Mouse (Mus musculus): ENCODE data around the gene D6Ertd527e. TPM values are rescaled to one million over a fixed set of nuclear protein-coding genes. Genes with fewer than 3 reads are reported as not detected.
A peak's percentile ranks its signal among the peaks of the same experiment; 100 is the strongest.

Gene D6Ertd527e
- polyA plus RNA-seq, 1 experiment from 2014 or later: 0.25 TPM

DNA sequence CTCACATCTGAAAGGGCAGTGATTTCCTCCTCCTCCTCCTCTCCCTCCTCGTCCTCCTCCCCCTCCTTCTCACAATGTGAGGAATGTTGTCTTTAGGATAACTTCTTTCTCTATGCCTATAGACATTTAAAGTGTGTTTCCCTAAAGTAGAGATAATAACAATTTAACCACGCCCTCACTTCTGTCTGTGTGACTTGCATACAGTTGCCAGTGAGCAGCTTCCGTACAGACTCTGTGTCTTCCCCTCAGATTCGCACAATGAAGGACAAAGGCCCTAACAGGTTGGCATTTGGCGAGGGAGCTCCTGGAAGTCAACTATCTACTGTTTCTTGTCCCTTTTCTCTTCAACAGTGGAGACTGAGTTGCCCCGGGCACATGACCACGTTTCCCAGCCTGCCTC is 45.9 kb downstream of the D6Ertd527e start:
- DNase-seq (ENCODE audit: low spot score): no peak

DNA sequence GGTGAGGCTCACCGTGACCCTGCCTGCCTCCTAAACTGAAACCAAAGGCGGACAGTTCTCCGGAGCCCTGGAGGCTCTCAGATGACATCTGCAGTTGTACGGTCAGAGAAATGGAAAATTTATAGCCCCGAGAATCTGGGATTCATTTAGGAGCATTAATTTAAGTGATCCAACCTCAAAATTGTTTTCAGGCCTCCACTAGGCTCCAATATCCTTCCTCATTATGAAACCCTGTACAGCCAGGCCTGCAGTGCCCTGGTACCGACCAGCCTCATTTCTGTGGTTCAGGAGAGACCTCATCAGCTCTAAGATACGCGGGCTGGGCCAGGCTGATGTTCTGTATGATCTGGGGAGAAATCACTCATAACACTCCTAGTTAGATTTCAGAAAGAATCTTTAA is 46.9 kb downstream of the D6Ertd527e start:
- DNase-seq (ENCODE audit: low spot score): no peak

DNA sequence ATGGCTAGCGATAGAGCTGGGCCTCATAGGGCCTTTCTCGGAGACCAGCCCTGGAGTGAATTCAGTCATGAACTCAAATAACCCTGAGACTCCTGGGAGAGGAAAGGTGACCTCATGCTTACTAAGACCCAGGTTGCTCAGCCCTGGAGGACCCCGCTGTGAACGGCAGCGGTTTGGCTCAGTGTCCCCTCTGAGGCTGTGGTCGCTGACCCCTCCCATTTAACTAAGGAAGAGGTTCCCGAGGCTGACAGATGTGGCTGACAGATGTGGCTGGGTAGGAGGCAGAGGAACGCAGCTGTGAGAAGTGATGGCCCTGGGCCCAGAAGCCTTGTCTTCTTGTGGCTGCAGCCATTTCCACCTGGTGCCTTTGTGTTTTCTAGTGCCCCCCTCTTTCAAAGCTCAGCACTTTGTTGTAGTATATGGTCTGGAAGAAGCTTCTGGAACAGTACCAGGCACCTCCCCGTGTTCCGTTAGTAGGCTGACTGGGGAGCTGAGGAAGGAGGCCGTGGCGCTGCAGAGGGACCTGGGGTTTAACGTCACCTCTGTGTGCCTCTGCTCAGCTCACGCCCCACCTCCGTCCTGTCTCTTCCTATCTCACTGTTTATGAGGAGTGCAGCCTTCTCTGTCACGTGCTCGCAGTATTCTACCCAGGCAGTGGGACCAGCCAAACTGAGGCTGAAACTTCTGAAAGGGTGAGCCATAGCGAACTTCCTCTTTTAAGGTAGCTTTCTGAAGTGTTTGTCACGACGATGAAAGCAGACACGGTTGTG is 48.1 kb downstream of the D6Ertd527e start:
- DNase-seq (ENCODE audit: low spot score): peak; percentile 88

DNA sequence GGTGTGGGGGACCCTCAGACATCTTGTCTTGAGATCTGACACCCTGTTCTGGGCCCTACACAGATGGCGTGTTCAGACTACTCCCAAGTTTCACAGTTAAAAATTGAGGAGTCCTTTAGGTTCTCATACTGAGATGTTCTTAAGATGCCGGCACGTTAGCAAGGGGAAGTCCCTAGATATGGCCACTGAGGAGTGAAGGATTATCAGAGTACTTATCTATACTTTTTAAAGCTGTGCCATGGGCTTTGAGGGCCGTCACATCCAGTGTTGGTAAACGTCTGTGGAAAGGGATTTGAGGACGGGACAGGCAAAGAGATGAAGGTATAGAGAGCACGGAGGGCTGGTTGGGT is 48.7 kb downstream of the D6Ertd527e start:
- DNase-seq (ENCODE audit: low spot score): no peak

DNA sequence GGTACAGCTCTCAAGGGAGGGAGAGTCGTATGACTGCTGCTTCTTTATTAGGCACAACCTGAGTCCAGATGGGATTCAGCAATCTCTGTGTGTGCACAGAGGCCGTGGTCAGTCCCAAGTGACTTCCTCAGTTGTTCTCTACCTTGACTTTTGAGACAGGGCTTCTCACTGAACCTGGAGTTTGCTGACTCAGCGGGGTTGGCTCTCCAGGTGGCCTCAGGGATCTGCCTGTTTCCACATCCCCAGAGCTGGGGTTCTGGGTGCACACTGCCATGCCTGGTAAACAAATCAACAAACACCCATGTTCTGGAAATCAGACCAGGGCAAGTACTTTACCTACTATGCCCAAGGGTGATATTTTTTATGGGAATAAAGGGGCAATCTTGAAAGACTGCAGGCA is 49.3 kb downstream of the D6Ertd527e start:
- no peak for DNase-seq (ENCODE audit: low spot score)

GRCm38 (mm10) chr6:87158062-87158623 is 53.6 kb downstream of the D6Ertd527e start:
- DNase-seq (ENCODE audit: low spot score): no peak

DNA sequence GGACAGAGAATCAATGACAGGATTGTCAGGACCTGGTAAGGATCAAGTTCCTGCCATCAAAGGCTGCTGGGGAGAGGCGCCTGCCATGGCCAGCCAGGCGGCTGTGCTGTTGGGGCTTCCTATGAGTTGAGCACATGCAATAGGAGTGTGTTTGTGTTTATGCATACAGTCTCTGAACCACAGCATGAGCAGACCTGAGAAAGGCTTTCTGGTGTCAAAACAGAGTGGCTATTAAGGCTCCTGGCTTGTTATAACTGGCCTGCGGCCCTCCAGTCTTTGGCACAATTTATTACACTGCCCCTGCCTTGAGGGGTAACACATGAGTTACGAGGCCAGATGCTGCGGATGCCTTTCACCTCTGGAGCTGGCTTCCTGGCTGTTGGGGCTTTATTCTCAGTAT is 55.6 kb downstream of the D6Ertd527e start:
- DNase-seq (ENCODE audit: low spot score): no peak

DNA sequence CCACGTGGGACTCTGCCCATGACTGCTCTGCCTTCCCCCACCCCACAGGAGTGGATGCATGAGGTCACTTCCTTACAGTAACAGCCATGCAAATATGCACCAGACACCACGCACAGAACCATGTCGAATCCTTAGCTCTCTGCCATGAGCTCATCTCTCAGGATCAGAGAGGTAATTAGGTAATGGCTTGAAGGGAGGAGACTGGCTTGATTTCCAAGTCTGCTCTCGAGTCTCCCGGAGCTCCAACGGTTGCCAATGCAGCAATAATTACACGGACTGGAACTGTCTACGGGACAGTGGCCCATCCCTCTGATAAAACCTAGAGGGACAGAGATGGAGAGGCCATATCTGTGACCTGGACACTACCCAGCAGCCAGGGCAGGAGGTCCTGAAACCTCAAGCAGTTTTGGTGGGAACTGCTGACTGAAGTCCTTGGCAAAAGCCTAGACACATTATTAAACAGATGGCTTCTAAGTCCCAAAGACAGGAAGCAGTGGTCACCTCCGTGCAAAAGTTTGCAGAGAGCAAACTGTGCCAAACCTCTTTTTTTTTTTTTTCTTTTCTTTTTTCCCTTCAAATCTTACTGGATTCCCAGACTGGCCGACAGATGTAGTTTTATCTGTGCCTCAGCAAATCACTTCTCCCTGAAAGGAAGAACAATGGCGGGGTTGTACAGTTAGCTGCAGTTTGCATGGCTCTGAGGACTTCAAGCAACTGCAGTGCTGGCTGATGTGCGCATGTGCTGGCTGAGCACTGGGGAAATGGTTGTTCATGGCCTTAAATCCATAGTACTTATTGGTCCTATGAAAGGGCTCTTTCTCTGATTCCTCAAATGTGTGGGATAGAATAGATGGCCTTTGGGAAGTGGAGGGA is 57.1 kb downstream of the D6Ertd527e start:
- DNase-seq (ENCODE audit: low spot score): no peak

Other genes starting within 250 kb of the D6Ertd527e start
- gene Nfu1, start 95.5 kb upstream of the D6Ertd527e start, polyA plus RNA-seq (2015; fragmentation: Nextera tagmentation; extraction: Ambion mirVana): 86.1 and 93.7 TPM in 2 replicates
- gene Gfpt1, start 61.9 kb upstream of the D6Ertd527e start, polyA plus RNA-seq (2015; fragmentation: Nextera tagmentation; extraction: Ambion mirVana): 10.8 and 11.3 TPM in 2 replicates
- gene Antxr1, start 231.1 kb downstream of the D6Ertd527e start, polyA plus RNA-seq (2015; fragmentation: Nextera tagmentation; extraction: Ambion mirVana): 0.61 and 0.75 TPM in 2 replicates
- 0.49 and 0.53 TPM in 2 replicates for gene Gkn1, start 246.2 kb downstream of the D6Ertd527e start, polyA plus RNA-seq (2015; fragmentation: Nextera tagmentation; extraction: Ambion mirVana)

Data from thymus, postnatal 0 days (tissue).